Mouse (Mus musculus) heart, embryonic 16.5 days (tissue): ENCODE measurements around the gene 2010111I01Rik. TPM values are rescaled to one million over a fixed set of nuclear protein-coding genes. Genes with fewer than 3 reads are reported as not detected.

Source experiments
- ATAC-seq: fragments of 200-750 bp; cut with Nextera tagmentation; replicated peaks from 2 replicates; pipeline ENCODE4 v1.8.0; 2017; ENCODE audit warnings: moderate number of reproducible peaks; ENCODE audit not compliant: insufficient read depth, low FRiP score; ENCODE audit errors: extremely low read depth
- H3K27ac ChIP-seq: fragments of 300-500 bp; sonication (generic); 2 replicates; pipeline ENCODE4 v1.5.1; 2014; ENCODE audit warnings: mild to moderate bottlenecking, low read length, control low read depth, moderate library complexity
- H3K27me3 ChIP-seq: fragments of 300-500 bp; sonication (generic); 2 replicates; pipeline ENCODE4 v1.6.1; 2014; ENCODE audit warnings: low read length, mixed read lengths; ENCODE audit not compliant: control insufficient read depth, insufficient read depth
- H3K36me3 ChIP-seq: fragments of 300-500 bp; sonication (generic); 2 replicates; pipeline ENCODE4 v1.6.1; 2014; ENCODE audit not compliant: control insufficient read depth, insufficient read depth
- H3K4me1 ChIP-seq: fragments of 300-500 bp; sonication (generic); 2 replicates; pipeline ENCODE4 v1.6.1; 2014; ENCODE audit warnings: low read length, mixed read lengths; ENCODE audit not compliant: control insufficient read depth, insufficient read depth
- H3K4me2 ChIP-seq: fragments of 300-500 bp; sonication (generic); 2 replicates; pipeline ENCODE4 v1.6.1; 2014; ENCODE audit warnings: low read depth, mild to moderate bottlenecking, control low read depth, low read length
- H3K4me3 ChIP-seq: fragments of 300-500 bp; sonication (generic); 2 replicates; pipeline ENCODE4 v1.5.1; 2014; ENCODE audit warnings: mild to moderate bottlenecking, control low read depth, low read length
- H3K9ac ChIP-seq: fragments of 300-500 bp; sonication (generic); 2 replicates; pipeline ENCODE4 v1.6.1; 2014; ENCODE audit warnings: low read length, control low read depth
- H3K9me3 ChIP-seq: fragments of 300-500 bp; sonication (generic); replicated peaks from 2 replicates; pipeline ENCODE4 v1.6.1; 2016; ENCODE audit warnings: low read length; ENCODE audit not compliant: control insufficient read depth
- WGBS: fragments of 180-500 bp; shearing (Covaris S2); extraction: QIAGEN DNeasy Blood & Tissue Kit; methylation state at CpG from one replicate; pipeline ENCODE4 v1.1.7; 2014; 5-methylcytosine and 5-hydroxymethylcytosine counted together
- polyA plus RNA-seq: library from polyadenylated mRNA; unstranded; fragments of >200 nt; fragmentation: Nextera tagmentation; extraction: Ambion mirVana; gene quantifications from 2 replicates; pipeline ENCODE4 v1.2.1, GENCODE M21; 2015

Gene 2010111I01Rik
- polyA plus RNA-seq, 1 experiment from 2014 or later, result 71.1 TPM

GRCm38 (mm10) chr13:63252295-63253010, 287.8 kb downstream of the 2010111I01Rik start:
- Histone ChIP-seq H3K27ac (peak overlapping the region; percentile 78), H3K4me1 (peaks cover 77% of the 10 kb centered on the region), H3K27me3 (no peaks in the 10 kb centered on the region), H3K9me3 (no peaks in the 10 kb centered on the region), H3K4me3 (no peak overlapping the region), H3K36me3 (0 out of 2 replicates have a peak, but pooled peaks cover 4% of the 10 kb centered on the region), H3K4me2 (peak overlapping the region; percentile 20; the same call in 1 of the 2 replicates), H3K9ac (no peak overlapping the region)
- 40% methylated on average over 2 of the region's 2 CpGs for WGBS
- no peak for ATAC-seq

DNA sequence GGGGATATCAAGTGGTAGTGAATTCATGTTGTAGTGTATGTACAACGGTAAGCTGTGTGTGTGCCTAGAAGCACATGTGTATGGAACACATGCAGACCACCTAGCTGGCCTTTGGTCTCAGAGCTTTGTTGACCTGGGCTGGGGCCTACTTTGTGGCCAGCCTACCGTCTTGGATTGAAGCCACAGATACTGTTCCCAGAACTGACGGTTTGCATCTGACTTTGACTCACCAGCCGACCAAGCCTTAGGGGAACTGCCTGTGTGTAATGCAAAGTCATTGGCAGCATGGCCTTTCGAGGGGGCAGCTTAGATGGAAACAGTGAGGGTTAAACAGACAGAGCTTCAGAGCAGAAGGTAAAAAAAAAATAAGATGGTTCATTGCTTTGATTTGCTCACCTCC, 288.5 kb downstream of the 2010111I01Rik start:
- Histone ChIP-seq H3K9me3 (no peaks in the 10 kb centered on the region), H3K36me3 (0 out of 2 replicates have a peak, but pooled peaks cover 6% of the 10 kb centered on the region), H3K27ac (peak overlapping the region; percentile 66), H3K4me1 (peaks cover 81% of the 10 kb centered on the region), H3K4me2 (peak overlapping the region; percentile 11; the same call in 1 of the 2 replicates), H3K9ac (no peak overlapping the region; the same call in 1 of the 2 replicates), H3K27me3 (no peaks in the 10 kb centered on the region), H3K4me3 (no peak overlapping the region)
- no peak for ATAC-seq
- WGBS, result 39% methylated on average over 5 of the region's 5 CpGs

DNA sequence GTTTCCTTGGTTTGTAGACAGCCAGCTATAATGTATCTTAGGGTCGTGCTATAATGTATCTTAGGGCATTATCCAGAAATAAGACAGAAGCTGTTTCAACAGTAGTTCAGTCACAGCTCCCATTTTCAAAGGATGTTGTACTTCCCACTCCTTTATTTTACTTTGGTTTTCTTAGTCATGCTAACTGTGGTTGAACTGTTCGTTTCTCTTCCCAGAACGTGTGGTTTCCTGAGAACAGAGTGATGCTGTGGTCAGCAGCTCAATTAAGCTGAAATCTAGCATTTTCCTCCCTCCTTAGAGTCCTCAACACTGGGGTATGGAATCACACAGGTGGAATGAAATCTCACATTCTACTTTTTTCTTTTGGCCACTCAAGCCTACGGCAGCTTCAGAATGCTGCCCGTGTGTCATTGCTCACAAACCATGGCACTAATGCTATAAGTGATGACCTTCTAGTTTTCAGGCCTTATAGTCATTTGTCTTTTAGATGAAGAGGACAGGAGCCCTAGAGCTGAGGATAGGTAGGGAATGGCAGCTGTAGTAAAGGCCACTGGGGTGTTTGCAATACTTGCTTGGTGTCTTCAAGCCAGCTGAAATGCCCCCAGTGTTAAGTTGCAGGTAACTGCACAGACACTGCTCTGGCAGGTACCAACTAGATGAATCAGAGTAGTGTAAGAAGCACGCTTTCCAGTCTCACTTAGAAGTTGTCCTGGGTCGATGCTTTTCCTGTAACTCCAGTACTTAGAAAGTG, 289.4 kb downstream of the 2010111I01Rik start:
- H3K36me3 ChIP-seq, result 0 out of 2 replicates have a peak, but pooled peaks cover 6% of the 10 kb centered on the region
- H3K4me3 ChIP-seq, result no peak overlapping the region
- no peak overlapping the region for H3K4me2 ChIP-seq
- ATAC-seq, result no peak
- peaks cover 88% of the 10 kb centered on the region for H3K4me1 ChIP-seq
- peak overlapping the region; percentile 54 for H3K27ac ChIP-seq
- no peaks in the 10 kb centered on the region for H3K27me3 ChIP-seq
- H3K9ac ChIP-seq, result no peak overlapping the region
- 76% methylated on average over 7 of the region's 7 CpGs for WGBS
- H3K9me3 ChIP-seq, result no peaks in the 10 kb centered on the region

DNA sequence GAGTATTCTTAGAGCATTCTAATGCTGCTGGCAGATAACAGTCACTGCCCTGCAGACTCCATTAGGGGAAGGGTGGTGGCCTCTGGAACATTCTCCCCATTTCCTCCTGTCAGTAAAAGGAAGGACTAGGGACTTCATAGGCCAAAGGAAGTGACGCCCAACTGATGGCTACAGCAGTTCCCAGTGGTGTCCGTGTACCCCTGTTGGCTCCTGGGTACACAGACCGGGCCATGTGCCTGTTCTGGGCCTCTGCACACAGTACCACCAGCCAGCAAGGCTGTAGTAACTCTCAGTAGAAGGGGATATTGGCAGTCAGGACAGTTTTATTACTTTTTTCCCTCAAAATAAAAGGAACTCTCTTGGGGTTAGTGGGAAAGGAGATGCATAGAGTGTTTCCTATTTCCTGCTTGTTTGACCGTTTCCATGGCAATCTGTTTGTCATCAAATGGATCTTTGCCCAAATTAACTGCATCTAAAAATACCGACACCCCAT, 290.9 kb downstream of the 2010111I01Rik start:
- Histone ChIP-seq H3K4me3 (no peak overlapping the region), H3K27me3 (no peaks in the 10 kb centered on the region), H3K4me1 (peaks cover 86% of the 10 kb centered on the region), H3K9ac (no peak overlapping the region), H3K36me3 (0 out of 2 replicates have a peak, but pooled peaks cover 6% of the 10 kb centered on the region), H3K9me3 (no peaks in the 10 kb centered on the region), H3K4me2 (no peak overlapping the region), H3K27ac (peak overlapping the region; percentile 76)
- WGBS, result 58% methylated on average over 5 of the region's 5 CpGs
- no peak; the same call in 1 of the 2 replicates for ATAC-seq

GRCm38 (mm10) chr13:63256146-63256545, 291.5 kb downstream of the 2010111I01Rik start:
- H3K9ac ChIP-seq, result 0 out of 2 replicates have a peak overlapping the region, but pooled peaks have one; percentile 27
- H3K9me3 ChIP-seq, result no peaks in the 10 kb centered on the region
- no peak overlapping the region for H3K4me3 ChIP-seq
- H3K27me3 ChIP-seq, result no peaks in the 10 kb centered on the region
- H3K4me2 ChIP-seq, result no peak overlapping the region
- 0 out of 2 replicates have a peak, but pooled peaks cover 6% of the 10 kb centered on the region for H3K36me3 ChIP-seq
- 63% methylated on average over 6 of the region's 6 CpGs for WGBS
- ATAC-seq, result no peak
- H3K27ac ChIP-seq, result peak overlapping the region; percentile 76
- peaks cover 86% of the 10 kb centered on the region for H3K4me1 ChIP-seq

- Histone ChIP-seq H3K9ac (no peak overlapping the region), H3K4me2 (no peak overlapping the region), H3K4me3 (no peak overlapping the region), H3K36me3 (0 out of 2 replicates have a peak, but pooled peaks cover 6% of the 10 kb centered on the region), H3K27me3 (no peaks in the 10 kb centered on the region), H3K9me3 (no peaks in the 10 kb centered on the region), H3K27ac (peak overlapping the region; percentile 41; the same call in 1 of the 2 replicates), H3K4me1 (peaks cover 86% of the 10 kb centered on the region)
- peak; percentile 26 for ATAC-seq
- 47% methylated on average over 7 of the region's 7 CpGs for WGBS
Observed at GRCm38 (mm10) chr13:63256807-63257206, 292.1 kb downstream of the 2010111I01Rik start.

DNA sequence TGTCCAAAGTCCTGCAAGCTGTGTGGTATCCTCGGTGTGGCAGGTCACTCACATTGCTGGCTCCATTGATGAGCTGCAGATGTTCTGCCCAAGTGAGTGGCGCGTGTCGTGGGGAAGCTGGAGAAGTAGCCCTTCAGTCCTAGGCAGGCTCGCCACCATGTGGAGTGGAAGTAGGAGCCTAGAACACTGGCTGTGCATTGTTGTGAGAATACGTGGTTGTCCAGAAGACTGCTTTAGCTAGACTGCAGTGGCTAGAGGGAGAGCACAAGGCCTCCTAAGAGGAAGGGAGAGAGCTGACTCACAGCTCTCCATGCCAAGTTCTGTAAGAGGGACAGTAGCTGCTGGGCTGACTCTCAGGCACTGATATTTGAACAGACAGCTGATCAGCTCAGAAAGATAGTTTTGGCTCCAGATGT, 293.5 kb downstream of the 2010111I01Rik start:
- no peak overlapping the region for H3K4me3 ChIP-seq
- ATAC-seq, result no peak
- peaks cover 11% of the 10 kb centered on the region; the same call in 1 of the 2 replicates for H3K36me3 ChIP-seq
- no peak overlapping the region for H3K4me2 ChIP-seq
- H3K27ac ChIP-seq, result peak overlapping the region; percentile 68
- no peaks in the 10 kb centered on the region for H3K27me3 ChIP-seq
- H3K4me1 ChIP-seq, result peaks cover 86% of the 10 kb centered on the region
- H3K9me3 ChIP-seq, result no peaks in the 10 kb centered on the region
- peak overlapping the region; percentile 47 for H3K9ac ChIP-seq
- 52% methylated on average over 6 of the region's 6 CpGs for WGBS

DNA sequence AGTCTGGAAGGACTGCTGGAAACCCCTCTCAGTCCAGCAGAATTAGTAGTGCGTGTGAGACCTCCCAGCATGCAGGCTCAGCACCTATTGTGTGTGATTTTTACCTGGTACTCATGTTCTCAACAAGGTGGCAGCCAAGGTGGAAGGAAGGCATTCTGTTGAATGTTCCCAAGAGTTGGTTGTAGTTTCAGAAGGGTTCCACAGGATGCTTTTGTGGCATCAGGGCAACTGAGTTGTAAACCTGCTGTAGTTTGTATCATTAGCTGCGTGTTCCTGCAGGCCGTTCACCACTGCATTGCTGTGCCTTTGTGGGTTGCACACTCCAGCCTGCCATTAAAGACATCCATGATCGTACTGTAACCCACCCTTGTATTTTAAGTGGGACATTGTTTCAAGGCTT, 294.0 kb downstream of the 2010111I01Rik start:
- ATAC-seq, result no peak
- Histone ChIP-seq H3K9ac (peak overlapping the region; percentile 47; the same call in 1 of the 2 replicates), H3K4me3 (no peak overlapping the region), H3K36me3 (peaks cover 11% of the 10 kb centered on the region; the same call in 1 of the 2 replicates), H3K27me3 (no peaks in the 10 kb centered on the region), H3K27ac (peak overlapping the region; percentile 68), H3K4me2 (no peak overlapping the region), H3K9me3 (no peaks in the 10 kb centered on the region), H3K4me1 (peaks cover 86% of the 10 kb centered on the region)
- WGBS, result 85% methylated on average over 4 of the region's 4 CpGs
